9 mouse cellular contexts compared by ENCODE assay signal in the genomic region with DNA sequence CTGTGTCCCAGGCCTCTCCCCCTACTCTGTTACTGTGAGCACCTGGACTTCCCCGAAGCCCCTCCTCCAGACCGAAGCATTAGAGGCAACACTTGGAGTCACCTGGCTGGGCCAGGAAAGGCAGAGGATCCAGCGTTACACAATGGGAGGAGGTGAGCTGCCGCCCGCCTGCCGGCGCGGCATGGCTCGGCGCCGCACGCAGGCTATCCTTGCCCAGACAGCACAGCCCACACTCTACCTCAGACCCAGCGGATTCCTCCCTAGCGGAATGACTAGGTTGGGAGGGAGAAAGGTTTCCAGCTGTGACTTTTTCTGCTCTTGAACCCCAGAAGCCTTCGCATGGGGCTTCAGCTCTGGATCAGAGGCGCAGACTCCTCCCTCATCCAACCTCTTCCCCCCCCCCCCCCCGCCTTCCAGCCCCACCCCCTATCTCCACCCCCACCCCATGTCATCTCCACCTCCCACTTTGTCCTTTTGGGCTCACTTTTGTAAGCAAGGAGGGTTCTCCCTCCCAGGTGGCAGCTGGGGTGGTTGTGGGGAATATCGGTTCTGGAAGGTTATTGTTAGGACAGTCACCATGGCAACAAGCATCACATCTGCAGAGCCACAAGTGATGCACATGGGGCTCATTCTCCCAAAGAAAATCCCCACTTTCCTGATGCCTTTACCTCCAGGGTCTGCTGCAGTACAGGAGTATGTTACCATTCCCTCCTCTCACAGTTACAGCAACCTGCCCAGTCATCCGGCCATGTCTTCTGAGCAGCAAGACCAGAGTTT. TPM values are rescaled to one million over a fixed set of nuclear protein-coding genes. Genes with fewer than 3 reads are reported as not detected.
DNase-seq lines count a peak whose midpoint lies in the region; ATAC-seq lines count a peak whose summit lies in the region.
"Had no signal": no experiment of that assay in that cellular context is flagged by ENCODE, and none has a peak within 500 bp of the region (broad histone marks: within the 10 kb centered on the region; RNA-seq: fewer than 3 reads in every experiment).

No protein-coding gene starts in this region.

- WGBS in embryonic facial prominence, embryonic 10.5 days: 6% methylated on average over 18 of the region's 19 CpGs
- WGBS in hindbrain, embryonic 15.5 days: 5% methylated on average over 18 of the region's 19 CpGs
- WGBS in neural tube, embryonic 13.5 days: 10% methylated on average over 18 of the region's 19 CpGs

- H3K27ac ChIP-seq in embryonic facial prominence, embryonic 10.5 days (replicated peaks): no peak overlapping the region
- H3K27ac ChIP-seq in hindbrain, embryonic 15.5 days (replicated peaks): no peak overlapping the region
- H3K27ac ChIP-seq in neural tube, embryonic 13.5 days (replicated peaks): no peak overlapping the region
- H3K27ac ChIP-seq: liver, embryonic 15.5 days had no signal

- no peaks in the 10 kb centered on the region for H3K36me3 ChIP-seq in embryonic facial prominence, embryonic 10.5 days (replicated peaks)
- H3K36me3 ChIP-seq in hindbrain, embryonic 15.5 days: no peaks in the 10 kb centered on the region
- H3K36me3 ChIP-seq in neural tube, embryonic 13.5 days: no peaks in the 10 kb centered on the region
- H3K36me3 ChIP-seq: liver, embryonic 15.5 days had no signal

- peaks cover 83% of the 10 kb centered on the region for H3K27me3 ChIP-seq in embryonic facial prominence, embryonic 10.5 days (replicated peaks; ENCODE audit: low read depth, poor library complexity, severe bottlenecking)
- peaks cover 15% of the 10 kb centered on the region for H3K27me3 ChIP-seq in hindbrain, embryonic 15.5 days
- peaks cover 75% of the 10 kb centered on the region for H3K27me3 ChIP-seq in neural tube, embryonic 13.5 days

- peak overlapping the region; percentile 49 for H3K4me2 ChIP-seq in hindbrain, embryonic 15.5 days
- peak overlapping the region; percentile 47 for H3K4me2 ChIP-seq in neural tube, embryonic 13.5 days
- H3K4me2 ChIP-seq: liver, embryonic 15.5 days had no signal

- intact Hi-C loops in left cerebral cortex, postnatal 36 days (cut with DNase I): no loop called here
- intact Hi-C loops in left cerebral cortex, postnatal 10 days (cut with DNase I): loop anchor here (5.0 kb wide), 1 partner anchor 49 kb away; no protein-coding TSS in a partner anchor

- H3K9ac ChIP-seq in hindbrain, embryonic 15.5 days: 0 out of 2 replicates have a peak overlapping the region, but pooled peaks have one; percentile 3
- H3K9ac ChIP-seq in neural tube, embryonic 13.5 days: peak overlapping the region; percentile 45; the same call in 1 of the 2 replicates
- H3K9ac ChIP-seq: liver, embryonic 15.5 days had no signal

- peak overlapping the region; percentile 38 for H3K4me3 ChIP-seq in embryonic facial prominence, embryonic 10.5 days
- H3K4me3 ChIP-seq in hindbrain, embryonic 15.5 days: peak overlapping the region; percentile 24
- peak overlapping the region; percentile 25 for H3K4me3 ChIP-seq in neural tube, embryonic 13.5 days
- H3K4me3 ChIP-seq: liver, embryonic 15.5 days had no signal

- peak; percentile 54 to 61 for DNase-seq in left cerebral cortex, postnatal 36 days (ENCODE audit: low spot score in 2 of 2)
- no peak for DNase-seq in left cerebral cortex, postnatal 10 days (ENCODE audit: extremely low spot score in 1 of 2, low spot score in 2 of 2)
- DNase-seq in embryonic facial prominence, embryonic 10.5 days (ENCODE audit: low spot score): peak; percentile 50
- DNase-seq in kidney, adult 8-10 months: no peak
- no peak for DNase-seq in kidney, adult 11 months
- DNase-seq in adrenal gland, postnatal 36 days: no peak

- ATAC-seq in hindbrain, embryonic 15.5 days (ENCODE audit: low FRiP score, low read depth): no peak
- ATAC-seq in neural tube, embryonic 13.5 days (ENCODE audit: low read depth): 0 out of 2 replicates have a peak, but pooled peaks have one; percentile 12

- H3K9me3 ChIP-seq in embryonic facial prominence, embryonic 10.5 days: no peaks in the 10 kb centered on the region
- H3K9me3 ChIP-seq in hindbrain, embryonic 15.5 days: no peaks in the 10 kb centered on the region
- no peaks in the 10 kb centered on the region for H3K9me3 ChIP-seq in neural tube, embryonic 13.5 days
- H3K9me3 ChIP-seq: liver, embryonic 15.5 days had no signal

- peaks cover 29% of the 10 kb centered on the region for H3K4me1 ChIP-seq in embryonic facial prominence, embryonic 10.5 days
- H3K4me1 ChIP-seq in hindbrain, embryonic 15.5 days (replicated peaks): peaks cover 35% of the 10 kb centered on the region
- H3K4me1 ChIP-seq in neural tube, embryonic 13.5 days (replicated peaks): peaks cover 33% of the 10 kb centered on the region

RNA-seq across cellular contexts. Expression of gene Camk2b, which starts 2.2 kb away (rescaled TPM):
- total RNA-seq in left cerebral cortex, postnatal 36 days (2021): 100 to 1,000 TPM; 644 to 664 TPM
- total RNA-seq in left cerebral cortex, postnatal 10 days (2021): 100 to 1,000 TPM; 768 to 793 TPM
- 0.75 and 1.6 TPM in 2 replicates for polyA plus RNA-seq in embryonic facial prominence, embryonic 10.5 days (2016; fragmentation: Nextera tagmentation; extraction: Ambion mirVana)
- polyA plus RNA-seq in hindbrain, embryonic 15.5 days (2015; fragmentation: Nextera tagmentation; extraction: Ambion mirVana): 125 and 145 TPM in 2 replicates
- 55.6 and 55.8 TPM in 2 replicates for polyA plus RNA-seq in neural tube, embryonic 13.5 days (2015; fragmentation: Nextera tagmentation; extraction: Ambion mirVana)
- total RNA-seq in adrenal gland, postnatal 36 days (2021): 10 to 100 TPM in 1 of 2 experiments, 1 to 10 TPM in 1; 7.8 to 14.5 TPM

Comparison
In these comparisons a context has a peak if more than half of its experiments do, and no peak if none do; other contexts are left out.
1. DNase-seq: peak in left cerebral cortex, postnatal 36 days (2 of 2) and embryonic facial prominence, embryonic 10.5 days (single experiment); none in left cerebral cortex, postnatal 10 days (0 of 2), kidney, adult 8-10 months (0 of 2), kidney, adult 11 months (single experiment) and adrenal gland, postnatal 36 days (0 of 2).
2. RNA of gene Camk2b, which starts 2.2 kb away (total RNA-seq): 768 to 793 TPM in left cerebral cortex, postnatal 10 days and 644 to 664 TPM in left cerebral cortex, postnatal 36 days; 7.8 to 14.5 TPM in adrenal gland, postnatal 36 days; every median in the first group is over 10 times any median in the second.
3. Peak in every context shown above with its lines, with median percentiles within 50 percentile points of each other: H3K4me3 ChIP-seq.